20 mouse cellular contexts compared by ENCODE assay signal in genomic region chr1:33896666-33897065, GRCm38 (mm10). TPM values are rescaled to one million over a fixed set of nuclear protein-coding genes. Genes with fewer than 3 reads are reported as not detected.
DNase-seq lines count a peak whose midpoint lies in the region; ATAC-seq and TF ChIP-seq lines count a peak whose summit lies in the region.
"Had no signal": no experiment of that assay in that cellular context is flagged by ENCODE, and none has a peak within 500 bp of the region (broad histone marks: within the 10 kb centered on the region; RNA-seq: fewer than 3 reads in every experiment).

No protein-coding gene starts in this region.

- no peak for ATAC-seq in heart, postnatal 0 days (ENCODE audit: insufficient read depth, low read depth)
- ATAC-seq: activated CD4-positive, CD25-positive, alpha-beta regulatory T cell, adult 4 months; intestine, embryonic 15.5 days; Patski had no signal

- no peak for TF ChIP-seq CTCF in heart, postnatal 0 days (IDR thresholded peaks at IDR 0.05; ENCODE audit: low read depth)
- no peak for TF ChIP-seq CTCF in heart, adult 2 months (IDR thresholded peaks at IDR 0.05)

- intact Hi-C loops in heart, postnatal 10 days (cut with DNase I) = no loop called here
- intact Hi-C loops in heart, adult 2 months (cut with DNase I) = loop anchor here (10.0 kb wide), 1 partner anchor 268 kb away; no protein-coding TSS in a partner anchor

- H3K27me3 ChIP-seq in heart, embryonic 10.5 days (ENCODE audit: insufficient read depth, poor library complexity, severe bottlenecking) = no peaks in the 10 kb centered on the region
- no peaks in the 10 kb centered on the region for H3K27me3 ChIP-seq in heart, postnatal 0 days (ENCODE audit: control insufficient read depth, insufficient read depth, low read length)
- H3K27me3 ChIP-seq in heart, adult 2 months (ENCODE audit: control insufficient read depth, insufficient read depth, low read length) = no peaks in the 10 kb centered on the region
- H3K27me3 ChIP-seq in embryonic facial prominence, embryonic 10.5 days (replicated peaks; ENCODE audit: low read depth, poor library complexity, severe bottlenecking) = no peaks in the 10 kb centered on the region
- H3K27me3 ChIP-seq: CH12.LX; forebrain, embryonic 13.5 days; intestine, embryonic 15.5 days; Patski had no signal

- H3K9ac ChIP-seq in heart, postnatal 0 days (replicated peaks; ENCODE audit: low read depth, low read length) = no peak overlapping the region
- H3K9ac ChIP-seq in heart, adult 2 months (ENCODE audit: low read depth, low read length) = no peak overlapping the region
- H3K9ac ChIP-seq: forebrain, embryonic 13.5 days; hindbrain, embryonic 14.5 days; intestine, embryonic 15.5 days had no signal

- H3K36me3 ChIP-seq in heart, embryonic 10.5 days = no peaks in the 10 kb centered on the region
- H3K36me3 ChIP-seq in heart, postnatal 0 days (replicated peaks; ENCODE audit: control insufficient read depth, insufficient read depth, low read length) = no peaks in the 10 kb centered on the region
- H3K36me3 ChIP-seq in heart, adult 2 months (ENCODE audit: control insufficient read depth, insufficient read depth, low read length) = no peaks in the 10 kb centered on the region
- H3K36me3 ChIP-seq in embryonic facial prominence, embryonic 10.5 days (replicated peaks) = no peaks in the 10 kb centered on the region
- H3K36me3 ChIP-seq: hindbrain, embryonic 10.5 days; intestine, embryonic 15.5 days had no signal

- no peaks in the 10 kb centered on the region for H3K79me2 ChIP-seq in heart, adult 2 months (replicated peaks; ENCODE audit: control insufficient read depth, insufficient read depth, low read length)

- no peak overlapping the region for H3K4me2 ChIP-seq in heart, postnatal 0 days (ENCODE audit: low read depth, low read length)
- H3K4me2 ChIP-seq: forebrain, embryonic 13.5 days; hindbrain, embryonic 14.5 days; intestine, embryonic 15.5 days had no signal

- TF ChIP-seq EP300 in heart, postnatal 0 days (IDR thresholded peaks at IDR 0.05; ENCODE audit: low read depth) = no peak
- no peak for TF ChIP-seq EP300 in heart, adult 2 months (IDR thresholded peaks at IDR 0.05; ENCODE audit: insufficient read depth, low read depth, low read length)

- TF ChIP-seq POLR2A in heart, adult 2 months (IDR thresholded peaks at IDR 0.05; ENCODE audit: insufficient read depth, low read depth, low read length) = no peak

- 55% methylated on average over 4 of the region's 4 CpGs for WGBS in heart, embryonic 10.5 days
- WGBS in heart, postnatal 0 days = 38% methylated on average over 4 of the region's 4 CpGs
- WGBS in heart, adult 2 months = 46% methylated on average over 4 of the region's 4 CpGs
- 82% methylated on average over 4 of the region's 4 CpGs for WGBS in embryonic facial prominence, embryonic 10.5 days

- peaks cover 15% of the 10 kb centered on the region for H3K4me1 ChIP-seq in heart, embryonic 10.5 days
- H3K4me1 ChIP-seq in heart, postnatal 0 days (ENCODE audit: control insufficient read depth, insufficient read depth) = no peaks in the 10 kb centered on the region
- no peaks in the 10 kb centered on the region; the same call in 1 of the 2 replicates for H3K4me1 ChIP-seq in heart, adult 2 months (ENCODE audit: control insufficient read depth, insufficient read depth, low read length)
- peaks cover 5% of the 10 kb centered on the region for H3K4me1 ChIP-seq in embryonic facial prominence, embryonic 10.5 days
- H3K4me1 ChIP-seq: forebrain, embryonic 13.5 days; hindbrain, embryonic 10.5 days; intestine, embryonic 15.5 days had no signal

- H3K4me3 ChIP-seq in heart, embryonic 10.5 days = no peak overlapping the region
- no peak overlapping the region for H3K4me3 ChIP-seq in heart, postnatal 0 days (ENCODE audit: low read depth, low read length)
- no peak overlapping the region for H3K4me3 ChIP-seq in heart, adult 2 months
- no peak overlapping the region for H3K4me3 ChIP-seq in embryonic facial prominence, embryonic 10.5 days
- H3K4me3 ChIP-seq: forebrain, embryonic 13.5 days; gastrocnemius, adult 2 months; hindbrain, embryonic 10.5 days; intestine, embryonic 15.5 days had no signal

- no peak for DNase-seq in heart, embryonic 10.5 days (ENCODE audit: low spot score)
- DNase-seq in heart, postnatal 10 days = no peak
- DNase-seq in heart, postnatal 0 days (ENCODE audit: low spot score) = peak; percentile 4
- DNase-seq in heart, adult 2 months = no peak
- DNase-seq in cerebellum, adult 9-10 months = peak; percentile 70
- DNase-seq in embryonic facial prominence, embryonic 10.5 days (ENCODE audit: low spot score) = peak; percentile 4
- no peak for DNase-seq in gastrocnemius, postnatal 25 days
- DNase-seq in thymus, postnatal 0 days (ENCODE audit: low spot score) = no peak
- DNase-seq: adrenal gland, postnatal 25 days; gastrocnemius, adult 2 months; heart, adult 18-20 months; kidney, adult 18-20 months; kidney, postnatal 10 days had no signal

- H3K27ac ChIP-seq in heart, embryonic 10.5 days = peak overlapping the region; percentile 33; the same call in 1 of the 2 replicates
- H3K27ac ChIP-seq in heart, postnatal 0 days (ENCODE audit: low read depth) = no peak overlapping the region
- no peak overlapping the region for H3K27ac ChIP-seq in heart, adult 2 months
- no peak overlapping the region for H3K27ac ChIP-seq in embryonic facial prominence, embryonic 10.5 days (replicated peaks)
- H3K27ac ChIP-seq: forebrain, embryonic 13.5 days; gastrocnemius, adult 2 months; hindbrain, embryonic 10.5 days; hindbrain, embryonic 14.5 days; intestine, embryonic 15.5 days had no signal

- no peaks in the 10 kb centered on the region for H3K9me3 ChIP-seq in heart, embryonic 10.5 days
- H3K9me3 ChIP-seq in heart, postnatal 0 days (replicated peaks; ENCODE audit: control insufficient read depth, low read length) = no peaks in the 10 kb centered on the region
- no peaks in the 10 kb centered on the region for H3K9me3 ChIP-seq in embryonic facial prominence, embryonic 10.5 days
- H3K9me3 ChIP-seq: forebrain, embryonic 13.5 days; hindbrain, embryonic 10.5 days; intestine, embryonic 15.5 days had no signal

RNA-seq across cellular contexts. Expression of gene Bend6, which starts 10.9 kb away (rescaled TPM):
- polyA plus RNA-seq in heart, embryonic 10.5 days (2016; fragmentation: Nextera tagmentation; extraction: Ambion mirVana) = 2.6 and 2.9 TPM in 2 replicates
- total RNA-seq in heart, postnatal 10 days (2021) = 1 to 10 TPM; 3.2 to 4.1 TPM
- total RNA-seq in heart, postnatal 0 days (2014; rRNA removed; ENCODE audit: low replicate concordance) = 0.81 and 8.1 TPM in 2 replicates
- 1.9 TPM in 2 replicates for polyA plus RNA-seq in heart, postnatal 0 days (2015; fragmentation: Nextera tagmentation; extraction: Ambion mirVana)
- total RNA-seq in heart, adult 2 months (2021) = 1 to 10 TPM; 2.1 to 3.0 TPM
- polyA plus RNA-seq in heart, adult 2 months (2012; rRNA removed) = 0.61 and 2.9 TPM in 2 replicates
- polyA plus RNA-seq in embryonic facial prominence, embryonic 10.5 days (2016; fragmentation: Nextera tagmentation; extraction: Ambion mirVana) = 1.3 and 2.2 TPM in 2 replicates
- total RNA-seq in gastrocnemius, postnatal 25 days (2021) = 1 to 10 TPM; 1.0 to 1.3 TPM
- 0.68 and 0.72 TPM in 2 replicates for polyA plus RNA-seq in thymus, postnatal 0 days (2015; fragmentation: Nextera tagmentation; extraction: Ambion mirVana)

RNA-seq across cellular contexts. Expression of gene Dst, which starts 11.4 kb away (rescaled TPM):
- polyA plus RNA-seq in heart, embryonic 10.5 days (2016; fragmentation: Nextera tagmentation; extraction: Ambion mirVana) = 15.0 and 16.2 TPM in 2 replicates
- 100 to 1,000 TPM; 281 to 295 TPM for total RNA-seq in heart, postnatal 10 days (2021)
- 104 and 106 TPM in 2 replicates for total RNA-seq in heart, postnatal 0 days (2014; rRNA removed; ENCODE audit: low replicate concordance)
- 18.2 and 21.7 TPM in 2 replicates for polyA plus RNA-seq in heart, postnatal 0 days (2015; fragmentation: Nextera tagmentation; extraction: Ambion mirVana)
- 100 to 1,000 TPM; 334 to 404 TPM for total RNA-seq in heart, adult 2 months (2021)
- polyA plus RNA-seq in heart, adult 2 months (2012; rRNA removed) = 66.7 and 85.7 TPM in 2 replicates
- 17.3 and 17.4 TPM in 2 replicates for polyA plus RNA-seq in embryonic facial prominence, embryonic 10.5 days (2016; fragmentation: Nextera tagmentation; extraction: Ambion mirVana)
- 100 to 1,000 TPM; 184 to 215 TPM for total RNA-seq in gastrocnemius, postnatal 25 days (2021)
- polyA plus RNA-seq in thymus, postnatal 0 days (2015; fragmentation: Nextera tagmentation; extraction: Ambion mirVana) = 9.4 and 11.9 TPM in 2 replicates

Comparison
In these comparisons a context has a peak if more than half of its experiments do, and no peak if none do; other contexts are left out.
1. DNase-seq: peak in heart, postnatal 0 days (single experiment), cerebellum, adult 9-10 months (single experiment) and embryonic facial prominence, embryonic 10.5 days (single experiment); none in heart, embryonic 10.5 days (single experiment), heart, postnatal 10 days (0 of 2), heart, adult 2 months (0 of 2), gastrocnemius, postnatal 25 days (single experiment) and thymus, postnatal 0 days (single experiment).